Mouse (Mus musculus): ENCODE data around the gene Prmt6. TPM values are rescaled to one million over a fixed set of nuclear protein-coding genes. Genes with fewer than 3 reads are reported as not detected.

Prmt6 gene
- 13.6 and 18.5 TPM in 2 replicates for polyA plus RNA-seq (2015; fragmentation: Nextera tagmentation; extraction: Ambion mirVana)

DNA sequence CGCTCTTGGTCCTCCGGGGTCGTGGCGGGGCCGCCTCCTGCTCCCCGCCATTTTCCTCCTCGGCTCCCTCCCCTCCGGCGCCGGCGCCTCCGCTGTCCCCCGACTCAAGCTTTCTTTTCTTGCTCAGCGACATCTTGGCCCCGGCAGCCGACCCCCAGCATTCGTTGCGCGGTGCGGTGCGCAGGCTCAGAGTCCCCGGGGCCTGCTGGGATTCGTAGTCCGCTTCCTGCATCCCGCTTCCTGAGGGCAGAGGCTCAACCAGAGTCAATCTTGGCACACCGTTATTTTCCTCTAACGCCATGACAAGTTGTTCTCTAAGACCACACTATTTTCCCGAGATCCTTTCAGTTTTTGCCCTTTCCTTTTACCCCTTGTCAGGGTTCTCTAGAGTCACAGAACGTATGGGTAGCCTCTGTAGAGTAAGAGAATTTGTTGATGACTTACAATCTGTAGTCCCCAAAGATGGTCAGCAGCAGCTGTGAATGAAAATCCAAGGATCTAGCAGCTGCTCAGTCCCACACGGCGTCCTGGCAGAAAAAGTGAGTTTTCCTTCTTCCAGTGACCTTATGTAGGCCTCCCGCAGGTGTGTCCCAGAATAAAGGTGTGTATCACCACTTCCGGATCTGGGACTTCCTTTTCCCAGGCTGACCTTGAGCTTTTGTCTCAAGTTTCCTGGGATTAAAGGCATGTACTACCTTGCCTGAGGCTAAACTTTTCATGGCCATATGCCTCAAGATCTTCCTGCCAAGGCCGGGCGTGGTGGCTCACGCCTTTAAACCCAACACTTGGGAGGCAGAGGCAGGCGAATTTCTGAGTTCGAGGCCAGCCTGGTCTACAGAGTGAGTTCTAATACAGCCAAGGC is at the start of gene Prmt6:
Prmt6 (minus strand) TSS at position 160 of the 862 bp plus-strand sequence.

Other genes with a start within 250 kb of the Prmt6 start
- gene Ntng1, start 107.0 kb downstream of the Prmt6 start, polyA plus RNA-seq (2015; fragmentation: Nextera tagmentation; extraction: Ambion mirVana) = 6.2 and 15.8 TPM in 2 replicates